Mouse (Mus musculus): Measurements from ENCODE around the gene Eps8l2. TPM values are rescaled to one million over a fixed set of nuclear protein-coding genes. Genes with fewer than 3 reads are reported as not detected.

Gene Eps8l2
- total and polyA plus RNA-seq, 3 experiments: 0.10 TPM; not detected in 2

- H3K9me3 ChIP-seq (replicated peaks; ENCODE audit: insufficient read depth, low read length): no peaks in the 10 kb centered on the region
- H3K27me3 ChIP-seq (ENCODE audit: control insufficient read depth in 1 of 2, insufficient read depth in 2 of 2, low read length in 2 of 2): no peaks in the 10 kb centered on the region
- TF ChIP-seq BHLHE40 (IDR thresholded peaks at IDR 0.05; ENCODE audit: borderline replicate concordance, low read depth, low read length) (no peak), NELFE (IDR thresholded peaks at IDR 0.05; ENCODE audit: low read depth, low read length) (no peak), KAT2A (conservative IDR thresholded peaks at IDR 0.05; ENCODE audit: low read depth, low read length) (no peak), POLR2A (IDR thresholded peaks at IDR 0.05; ENCODE audit: control insufficient read depth in 1 of 2, insufficient read depth in 1 of 2, low read depth in 1 of 2, low read length in 2 of 2, poor library complexity in 1 of 2) (no peak), ZC3H11A (IDR thresholded peaks at IDR 0.05; ENCODE audit: low read depth, low read length) (no peak), SMC3 (IDR thresholded peaks at IDR 0.05; ENCODE audit: low read depth, low read length) (no peak), EP300 (IDR thresholded peaks at IDR 0.05; ENCODE audit: low read depth in 1 of 2, low read length in 2 of 2) (no peak), MAFK (IDR thresholded peaks at IDR 0.05; ENCODE audit: borderline replicate concordance, low read depth, low read length) (no peak), USF1 (IDR thresholded peaks at IDR 0.05; ENCODE audit: low read depth, low read length) (no peak), GATA1 (IDR thresholded peaks at IDR 0.05; ENCODE audit: low read depth, low read length) (no peak), UBTF (IDR thresholded peaks at IDR 0.05; ENCODE audit: borderline replicate concordance, insufficient read depth, low read depth, low read length) (no peak), ELF1 (IDR thresholded peaks at IDR 0.05; ENCODE audit: low read depth, low read length) (no peak), MAX (IDR thresholded peaks at IDR 0.05; ENCODE audit: low read length) (no peak), ZMIZ1 (IDR thresholded peaks at IDR 0.05; ENCODE audit: low read depth, low read length) (no peak), NRF1 (IDR thresholded peaks at IDR 0.05; ENCODE audit: insufficient read depth, low read depth, low read length, poor library complexity, severe bottlenecking) (no peak), RCOR1 (IDR thresholded peaks at IDR 0.05; ENCODE audit: low read depth, low read length) (no peak), ZKSCAN1 (IDR thresholded peaks at IDR 0.05; ENCODE audit: low read depth, low read length) (no peak), SIN3A (IDR thresholded peaks at IDR 0.05; ENCODE audit: low read length) (no peak)
- no peak overlapping the region for H3K4me3 ChIP-seq (ENCODE audit: control insufficient read depth in 1 of 2, insufficient read depth in 1 of 2, low read depth in 2 of 2, low read length in 2 of 2)
- H3K9ac ChIP-seq (ENCODE audit: control insufficient read depth, low read depth, low read length, poor library complexity, severe bottlenecking): no peak overlapping the region
- H3K27ac ChIP-seq (ENCODE audit: control insufficient read depth, low read depth, low read length): no peak overlapping the region
- DNase-seq (ENCODE audit: low read depth, low spot score): no peak
- no peaks in the 10 kb centered on the region for H3K4me1 ChIP-seq (ENCODE audit: control insufficient read depth in 1 of 2, insufficient read depth in 2 of 2, low read length in 2 of 2)
- no peaks in the 10 kb centered on the region for H3K79me2 ChIP-seq (ENCODE audit: control insufficient read depth, insufficient read depth, low read length, poor library complexity)
- peaks cover 0 to 11% of the 10 kb centered on the region in 2 experiments; a peak in 2 of 4 replicates for H3K36me3 ChIP-seq (ENCODE audit: control insufficient read depth in 1 of 2, insufficient read depth in 2 of 2, low read length in 2 of 2)
These were observed 34.1 kb upstream of the Eps8l2 start for GRCm38 (mm10) chr7:141304537-141304936.

DNA sequence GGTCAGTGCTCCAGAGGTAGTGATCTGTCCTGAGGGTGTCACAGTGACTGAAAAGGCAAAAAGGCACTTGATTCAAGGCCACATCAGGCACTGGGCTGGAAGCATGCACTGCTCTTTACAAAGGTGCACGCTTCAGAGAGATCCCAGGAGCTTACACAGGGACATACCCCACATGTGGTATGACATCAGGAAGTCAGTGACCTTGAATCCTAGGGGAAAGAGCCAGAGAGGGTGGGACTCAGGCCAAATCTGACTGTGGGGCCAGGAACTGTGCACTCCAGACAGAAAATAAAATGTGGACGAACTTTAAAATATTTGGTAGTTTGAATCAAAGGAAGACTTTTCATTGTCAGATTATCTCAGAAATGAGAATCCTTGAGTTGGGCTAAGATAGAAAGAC lies 24.3 kb upstream of the Eps8l2 start:
- Histone ChIP-seq H3K36me3 (ENCODE audit: control insufficient read depth in 1 of 2, insufficient read depth in 2 of 2, low read length in 2 of 2) (peaks cover 0 to 21% of the 10 kb centered on the region in 2 experiments; a peak in 2 of 4 replicates), H3K9me3 (replicated peaks; ENCODE audit: insufficient read depth, low read length) (no peaks in the 10 kb centered on the region)

More for the DNA sequence above, 24.3 kb upstream of the Eps8l2 start:
- Histone ChIP-seq H3K27ac (ENCODE audit: control insufficient read depth, low read depth, low read length) (no peak overlapping the region), H3K4me3 (ENCODE audit: control insufficient read depth in 1 of 2, insufficient read depth in 1 of 2, low read depth in 2 of 2, low read length in 2 of 2) (no peak overlapping the region), H3K9ac (ENCODE audit: control insufficient read depth, low read depth, low read length, poor library complexity, severe bottlenecking) (no peak overlapping the region), H3K27me3 (ENCODE audit: control insufficient read depth in 1 of 2, insufficient read depth in 2 of 2, low read length in 2 of 2) (no peaks in the 10 kb centered on the region), H3K79me2 (ENCODE audit: control insufficient read depth, insufficient read depth, low read length, poor library complexity) (no peaks in the 10 kb centered on the region), H3K4me1 (ENCODE audit: control insufficient read depth in 1 of 2, insufficient read depth in 2 of 2, low read length in 2 of 2) (no peaks in the 10 kb centered on the region)
- TF ChIP-seq USF1 (IDR thresholded peaks at IDR 0.05; ENCODE audit: low read depth, low read length): no peak
- TF ChIP-seq UBTF (IDR thresholded peaks at IDR 0.05; ENCODE audit: borderline replicate concordance, insufficient read depth, low read depth, low read length): no peak
- TF ChIP-seq MAX (IDR thresholded peaks at IDR 0.05; ENCODE audit: low read length): no peak
- no peak for TF ChIP-seq ETS1 (IDR thresholded peaks at IDR 0.05; ENCODE audit: low read depth, low read length)
- TF ChIP-seq KAT2A (conservative IDR thresholded peaks at IDR 0.05; ENCODE audit: low read depth, low read length): no peak
- TF ChIP-seq POLR2AphosphoS2 (IDR thresholded peaks at IDR 0.05; ENCODE audit: low read length): no peak
- TF ChIP-seq EP300 (IDR thresholded peaks at IDR 0.05; ENCODE audit: low read depth in 1 of 2, low read length in 2 of 2): no peak
- TF ChIP-seq ZC3H11A (IDR thresholded peaks at IDR 0.05; ENCODE audit: low read depth, low read length): no peak
- TF ChIP-seq USF2 (IDR thresholded peaks at IDR 0.05; ENCODE audit: borderline replicate concordance in 1 of 2, insufficient read depth in 1 of 2, low read depth in 1 of 2, low read length in 2 of 2): no peak
- TF ChIP-seq CHD1 (IDR thresholded peaks at IDR 0.05; ENCODE audit: low read depth, low read length): no peak
- no peak for TF ChIP-seq CHD2 (IDR thresholded peaks at IDR 0.05; ENCODE audit: low read length)
- no peak for TF ChIP-seq ZNF384 (IDR thresholded peaks at IDR 0.05; ENCODE audit: low read depth, low read length)
- TF ChIP-seq NELFE (IDR thresholded peaks at IDR 0.05; ENCODE audit: low read depth, low read length): no peak
- no peak for TF ChIP-seq POLR2AphosphoS5 (IDR thresholded peaks at IDR 0.05; ENCODE audit: borderline replicate concordance, low read depth, low read length)
- no peak for TF ChIP-seq MEF2A (IDR thresholded peaks at IDR 0.05; ENCODE audit: extremely low read depth, insufficient replicate concordance, low read depth, low read length, poor library complexity, severe bottlenecking)
- no peak for TF ChIP-seq RAD21 (IDR thresholded peaks at IDR 0.05; ENCODE audit: low read depth, low read length)
- TF ChIP-seq BHLHE40 (IDR thresholded peaks at IDR 0.05; ENCODE audit: borderline replicate concordance, low read depth, low read length): no peak
- no peak for TF ChIP-seq SMC3 (IDR thresholded peaks at IDR 0.05; ENCODE audit: low read depth, low read length)
- no peak for TF ChIP-seq MAZ (IDR thresholded peaks at IDR 0.05; ENCODE audit: low read depth, low read length)
- TF ChIP-seq GABPA (IDR thresholded peaks at IDR 0.05; ENCODE audit: low read depth, low read length): no peak
- no peak for DNase-seq (ENCODE audit: low read depth, low spot score)

Data from MEL (cell line).